Mouse (Mus musculus): ENCODE data around the gene U2af2.

Gene U2af2

GRCm38 (mm10) chr7:5037467-5037866 is 24.5 kb upstream of the U2af2 start:
- DNase-seq: no peak

DNA sequence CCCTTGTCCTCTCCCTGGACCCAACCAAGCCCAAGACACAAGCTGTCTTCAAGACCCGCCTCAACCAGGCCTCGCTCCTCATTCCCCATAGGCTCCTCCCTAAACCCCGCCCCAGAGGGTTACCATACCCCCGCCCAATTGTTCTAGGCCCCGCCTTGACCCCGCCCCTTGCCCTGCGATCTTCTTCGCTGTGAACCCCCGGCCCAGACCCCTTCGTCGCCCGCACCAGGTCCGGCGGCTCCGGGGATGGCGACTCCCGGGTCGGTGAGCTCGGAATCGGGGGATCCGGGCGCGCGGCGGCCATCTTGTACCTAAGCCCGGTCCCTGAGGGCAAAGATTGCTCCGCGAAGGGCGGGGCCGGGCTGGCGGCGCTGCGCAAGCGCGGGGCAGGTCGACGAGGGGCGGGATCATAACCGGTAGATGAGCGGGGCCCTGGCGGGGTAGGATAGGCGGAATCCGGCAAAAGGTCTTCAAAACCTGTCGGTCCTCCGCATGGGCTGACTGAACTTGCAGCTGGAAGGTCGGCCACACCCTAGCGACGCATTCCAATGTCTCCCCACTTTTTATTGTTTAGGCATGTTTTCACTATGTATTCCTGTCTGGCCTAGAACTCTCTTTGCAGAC is 23.7 kb upstream of the U2af2 start, which contains the start of gene Zfp784:
Gene Zfp784, minus strand, starts transcription at position 338 of the 624 bp plus-strand sequence.
- DNase-seq: peak; percentile 94 to 96

DNA sequence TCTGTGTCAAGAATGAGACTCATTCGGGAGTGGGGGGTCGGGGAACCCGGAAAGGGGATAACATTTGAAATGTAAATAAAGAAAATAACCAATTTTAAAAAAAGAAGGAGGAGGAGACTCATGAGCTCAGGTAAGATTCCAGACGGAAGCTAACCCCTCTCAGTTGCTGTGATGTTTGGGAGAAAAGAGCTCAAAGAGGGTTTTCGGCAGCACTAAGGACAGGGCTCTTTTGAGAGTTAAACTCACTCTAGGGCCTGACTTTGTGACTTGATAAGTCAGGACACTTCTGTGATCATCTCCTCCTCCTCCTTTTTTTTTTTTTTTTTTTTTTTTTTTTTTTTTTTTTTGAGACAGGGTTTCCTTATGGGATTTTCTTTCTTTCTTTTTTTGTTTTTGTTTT is 23.0 kb upstream of the U2af2 start:
- no peak for DNase-seq

DNA sequence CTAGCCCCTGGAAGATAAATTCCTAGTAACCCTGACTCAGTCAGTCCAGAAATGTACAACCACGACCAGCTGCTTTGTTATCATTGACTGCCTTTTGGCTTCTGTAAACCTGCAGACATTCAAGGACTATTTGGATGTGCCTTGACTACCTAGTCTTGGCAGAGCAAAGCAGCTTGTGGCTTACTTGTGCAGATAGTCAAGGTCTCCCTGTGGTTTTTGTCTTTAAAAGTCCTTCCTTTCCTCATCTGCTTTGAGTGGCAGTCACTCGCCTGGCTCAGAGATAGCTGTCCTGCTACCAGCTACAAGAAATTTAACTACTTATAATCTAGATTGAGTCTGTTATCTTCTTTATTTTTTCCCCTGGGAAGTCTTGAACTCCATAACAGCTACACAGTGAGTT is 17.0 kb upstream of the U2af2 start:
- no peak for DNase-seq

DNA sequence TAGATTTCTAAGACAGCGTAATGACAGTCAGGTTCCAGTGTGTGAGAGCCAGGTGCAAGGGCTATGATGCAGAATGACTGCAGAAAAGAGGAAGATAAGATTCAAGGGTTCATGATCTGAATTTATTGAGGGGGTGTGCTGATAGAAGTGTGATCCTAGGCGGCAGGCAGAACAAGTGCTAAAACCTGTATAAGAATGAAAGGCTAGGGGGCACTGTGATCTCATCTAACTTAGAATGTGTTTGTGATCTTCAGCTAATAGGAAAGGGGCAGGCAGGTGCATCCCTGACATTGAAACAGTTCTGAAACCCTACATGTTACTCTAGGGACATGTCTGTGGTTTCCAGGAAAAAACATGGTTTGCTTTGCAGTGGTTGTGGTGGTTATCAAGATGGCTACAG is 15.8 kb upstream of the U2af2 start:
- no peak for DNase-seq

DNA sequence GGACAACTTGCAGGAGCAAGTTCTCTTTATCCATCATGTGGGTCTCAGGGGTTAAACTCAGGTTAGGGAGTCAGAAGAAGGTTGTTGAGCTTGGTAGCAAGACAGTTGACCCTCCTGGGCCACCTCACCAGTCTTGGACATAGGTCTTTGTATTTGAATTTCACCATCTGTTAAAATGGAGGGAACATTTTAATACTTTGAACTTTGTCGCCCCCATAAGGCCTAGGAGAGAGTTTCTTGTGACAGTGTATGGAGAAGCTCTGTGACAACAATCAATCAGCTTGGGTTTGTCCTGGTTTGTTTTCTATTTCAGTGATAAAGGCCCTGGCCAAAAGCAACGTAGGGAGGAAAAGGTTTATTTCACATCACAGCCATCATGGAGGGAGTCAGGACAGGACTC is 14.6 kb upstream of the U2af2 start:
- peak in 1 of 2 experiments; percentile 35 for DNase-seq

- DNase-seq: peak; percentile 60 to 69
Observed at GRCm38 (mm10) chr7:5051193-5052192, 10.4 kb upstream of the U2af2 start, which contains the start of gene Zfp580. Zfp580 (plus strand) TSS chr7:5051538.

GRCm38 (mm10) chr7:5052438-5052837 is 9.5 kb upstream of the U2af2 start:
- DNase-seq: no peak

GRCm38 (mm10) chr7:5052931-5053343 is 9.0 kb upstream of the U2af2 start:
- DNase-seq: no peak

GRCm38 (mm10) chr7:5053456-5054179 is 8.3 kb upstream of the U2af2 start:
- DNase-seq: no peak

GRCm38 (mm10) chr7:5056651-5057263 is 5.2 kb upstream of the U2af2 start:
- no peak for DNase-seq

GRCm38 (mm10) chr7:5057381-5057780 is 4.6 kb upstream of the U2af2 start:
- DNase-seq: no peak

DNA sequence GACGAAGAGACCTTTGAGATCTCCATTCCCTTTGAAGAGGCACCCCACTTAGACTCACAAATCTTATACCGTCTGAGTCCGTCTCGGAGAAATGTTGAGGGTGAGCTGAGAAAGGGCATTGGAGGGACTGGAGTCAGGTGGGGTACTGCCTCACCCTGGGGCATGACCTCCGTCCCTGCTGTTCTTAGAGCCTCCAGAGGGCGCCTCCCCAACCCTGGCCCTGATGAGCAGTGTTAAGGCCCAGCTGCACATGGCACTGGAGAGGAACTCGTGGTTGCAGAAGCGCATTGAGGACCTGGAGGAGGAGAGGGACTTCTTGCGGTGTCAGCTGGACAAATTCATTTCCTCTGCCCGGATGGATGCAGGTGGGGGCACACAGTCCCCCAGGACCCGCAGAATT is 4.1 kb upstream of the U2af2 start:
- no peak for DNase-seq

- DNase-seq: no peak
Observed at GRCm38 (mm10) chr7:5058631-5059030, 3.3 kb upstream of the U2af2 start.

- no peak for DNase-seq
Observed at GRCm38 (mm10) chr7:5059421-5059820, 2.5 kb upstream of the U2af2 start.

DNA sequence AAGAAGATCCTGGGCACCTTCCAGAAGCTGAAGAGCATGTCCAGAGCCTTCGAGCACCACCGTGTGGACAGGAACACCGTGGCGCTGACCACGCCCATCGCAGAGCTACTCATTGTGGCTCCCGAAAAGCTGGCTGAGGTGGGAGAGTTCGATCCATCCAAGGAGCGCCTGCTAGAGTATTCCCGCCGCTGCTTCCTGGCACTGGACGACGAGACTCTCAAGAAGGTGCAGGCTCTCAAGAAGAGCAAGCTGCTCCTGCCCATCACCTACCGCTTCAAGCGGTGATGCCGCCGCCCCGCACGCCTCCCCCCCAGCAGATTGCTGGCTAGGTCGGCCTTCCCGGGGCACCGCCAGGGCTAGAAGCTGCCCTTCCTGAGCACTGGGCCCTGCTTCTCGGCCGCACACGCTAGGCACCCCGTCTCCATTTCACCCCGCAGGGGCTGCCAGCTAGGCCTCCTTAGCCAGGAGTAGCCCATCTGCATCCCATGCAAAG is 1.7 kb upstream of the U2af2 start:
- peak; percentile 81 to 86 for DNase-seq

DNA sequence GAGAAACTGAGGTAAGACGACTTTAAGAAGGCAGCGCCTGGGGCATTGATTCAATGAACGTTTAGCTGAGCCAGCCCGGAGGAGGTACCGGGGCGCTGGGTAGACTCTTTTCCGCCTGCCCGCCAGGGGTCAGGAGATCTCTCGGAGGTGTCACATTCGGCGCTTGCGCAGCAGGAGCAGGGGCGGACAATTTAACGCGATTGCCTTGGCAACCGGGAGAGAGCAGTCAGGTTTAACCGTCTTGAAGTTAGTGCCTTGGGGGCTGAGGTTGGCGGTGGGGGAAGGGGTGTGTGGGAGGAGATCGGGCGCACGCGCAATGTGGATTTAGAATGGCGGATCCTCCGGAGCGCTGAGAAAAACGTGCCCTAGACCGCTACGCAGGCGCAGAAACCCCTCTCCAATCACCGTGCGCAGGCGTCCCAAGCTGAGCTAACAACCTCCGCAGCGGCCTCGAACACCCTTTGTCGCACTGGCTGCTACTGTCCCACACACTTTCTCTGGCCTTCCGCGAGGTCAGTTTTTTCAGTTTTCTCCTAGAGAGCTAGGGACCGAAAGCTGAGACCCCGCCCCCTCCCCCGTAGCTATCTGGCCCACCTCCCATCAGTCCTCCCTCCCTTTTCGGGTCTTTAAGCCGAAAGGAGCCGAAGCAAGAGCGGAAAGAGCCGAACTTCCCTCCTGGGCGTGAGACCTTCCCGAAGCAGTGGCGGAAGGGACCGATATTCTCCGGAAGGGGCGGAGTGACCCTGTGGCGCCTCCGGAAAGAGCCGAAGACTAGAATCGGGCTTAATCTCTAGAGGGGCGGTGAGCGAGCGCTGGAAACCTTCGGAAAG is 784 bp upstream of the U2af2 start:
- peak; percentile 97 to 98 for DNase-seq

GRCm38 (mm10) chr7:5062360-5063001 is 538 bp downstream of the U2af2 start:
- peak in 1 of 2 experiments; percentile 73 for DNase-seq

DNA sequence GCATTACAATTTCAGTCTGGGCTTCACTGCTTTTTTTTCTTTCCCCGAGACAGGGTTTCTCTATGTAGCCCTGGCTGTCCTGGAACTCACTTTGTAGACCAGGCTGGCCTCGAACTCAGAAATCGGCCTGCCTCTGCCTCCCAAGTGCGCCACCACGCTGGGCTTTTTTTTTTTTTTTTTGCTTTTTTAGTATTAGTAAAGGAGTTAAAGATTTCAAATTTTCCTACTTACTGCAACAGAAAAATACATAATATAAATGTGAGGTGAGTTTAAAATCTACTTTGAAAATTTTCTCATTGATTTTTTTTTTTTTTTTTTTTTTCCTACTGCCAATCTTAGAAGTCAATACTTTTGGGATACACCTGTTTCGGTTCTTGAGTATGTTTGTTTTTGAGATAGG is 2.9 kb downstream of the U2af2 start:
- no peak for DNase-seq

DNA sequence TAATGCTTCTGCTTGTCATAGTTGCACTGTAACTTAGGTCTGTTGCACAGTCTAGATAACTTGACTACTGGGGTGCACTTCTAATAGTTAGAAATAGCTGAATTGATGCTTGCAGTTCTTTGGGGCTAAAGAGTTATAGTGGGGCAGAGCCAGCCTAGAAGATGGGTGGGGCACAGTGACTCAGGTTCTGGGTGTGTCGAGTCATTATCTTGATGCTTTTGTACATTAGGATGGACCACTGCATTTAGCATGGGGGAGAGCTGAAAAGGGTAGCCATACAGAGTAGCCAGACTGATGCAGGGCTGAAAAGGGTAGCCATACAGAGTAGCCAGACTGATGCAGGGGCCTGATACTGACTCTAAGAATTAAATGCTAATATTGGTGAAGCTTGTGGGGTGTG is 11.6 kb downstream of the U2af2 start:
- DNase-seq: no peak

DNA sequence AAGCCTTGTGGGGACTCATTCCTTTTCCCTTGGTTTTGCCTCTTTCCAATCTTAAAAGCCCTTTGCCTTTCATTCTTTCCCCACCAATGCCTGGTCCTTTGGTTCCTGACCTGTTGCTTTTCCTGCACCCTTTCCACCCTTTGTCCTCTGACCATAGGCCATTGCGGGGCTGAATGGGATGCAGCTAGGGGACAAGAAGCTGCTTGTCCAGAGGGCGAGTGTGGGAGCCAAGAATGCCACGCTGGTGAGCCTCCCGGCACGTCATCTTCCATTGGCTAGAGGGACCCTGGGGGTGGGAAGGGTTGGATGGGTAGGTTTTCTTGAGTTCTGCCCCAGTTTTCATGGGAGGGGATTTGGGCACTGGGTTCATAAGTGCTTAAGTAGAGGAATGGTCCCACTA is 13.0 kb downstream of the U2af2 start:
- DNase-seq: no peak

Measured in lung, adult 18-20 months (tissue).